Mouse (Mus musculus): ENCODE data around the gene Calhm2.

GRCm38 (mm10) chr19:47067924-47068611 lies 70.0 kb downstream of the Calhm2 start:
- TF ChIP-seq HCFC1 (IDR thresholded peaks at IDR 0.05; ENCODE audit: borderline replicate concordance, insufficient read depth, low read length) (no peak), ZNF384 (IDR thresholded peaks at IDR 0.05; ENCODE audit: low read depth, low read length) (no peak), ZC3H11A (IDR thresholded peaks at IDR 0.05; ENCODE audit: borderline replicate concordance, low read depth, low read length) (no peak), MAFK (IDR thresholded peaks at IDR 0.05; ENCODE audit: insufficient read depth, low read depth, low read length) (no peak), CHD2 (IDR thresholded peaks at IDR 0.05; ENCODE audit: low read depth, low read length) (no peak)
